9 mouse cellular contexts compared by ENCODE assay signal in genomic region chr10:80663485-80664196, GRCm38 (mm10). TPM values are rescaled to one million over a fixed set of nuclear protein-coding genes. Genes with fewer than 3 reads are reported as not detected.
DNase-seq lines count a peak whose midpoint lies in the region; ATAC-seq lines count a peak whose summit lies in the region.
"Had no signal": no experiment of that assay in that cellular context is flagged by ENCODE, and none has a peak within 500 bp of the region (broad histone marks: within the 10 kb centered on the region; RNA-seq: fewer than 3 reads in every experiment).

No protein-coding gene starts in this region.

- DNase-seq in heart, postnatal 10 days: no peak
- DNase-seq in thymus, postnatal 4 days: peak; percentile 55
- no peak for DNase-seq in thymus, adult 18-20 months
- DNase-seq in adrenal gland, postnatal 10 days: no peak
- no peak for DNase-seq in gastrocnemius, postnatal 25 days

- no peaks in the 10 kb centered on the region for H3K9me3 ChIP-seq in heart, embryonic 12.5 days (replicated peaks)
- H3K9me3 ChIP-seq in limb, embryonic 15.5 days: no peaks in the 10 kb centered on the region
- no peaks in the 10 kb centered on the region for H3K9me3 ChIP-seq in stomach, embryonic 16.5 days (replicated peaks; ENCODE audit: control insufficient read depth, low read length)

- H3K4me1 ChIP-seq in heart, embryonic 12.5 days (replicated peaks): peaks cover 47% of the 10 kb centered on the region
- H3K4me1 ChIP-seq in limb, embryonic 15.5 days: peaks cover 54% of the 10 kb centered on the region
- H3K4me1 ChIP-seq in stomach, embryonic 16.5 days (ENCODE audit: control insufficient read depth, insufficient read depth, low read length): peaks cover 38% of the 10 kb centered on the region

- no peaks in the 10 kb centered on the region for H3K27me3 ChIP-seq in heart, embryonic 12.5 days (replicated peaks)
- no peaks in the 10 kb centered on the region for H3K27me3 ChIP-seq in limb, embryonic 15.5 days
- H3K27me3 ChIP-seq in stomach, embryonic 16.5 days (ENCODE audit: control insufficient read depth, insufficient read depth, low read length): no peaks in the 10 kb centered on the region
- H3K27me3 ChIP-seq: Patski had no signal

- H3K4me3 ChIP-seq in heart, embryonic 12.5 days: no peak overlapping the region
- H3K4me3 ChIP-seq in limb, embryonic 15.5 days: no peak overlapping the region
- no peak overlapping the region for H3K4me3 ChIP-seq in stomach, embryonic 16.5 days (replicated peaks; ENCODE audit: low read length)

- peak overlapping the region; percentile 86; the same call in 1 of the 2 replicates for H3K27ac ChIP-seq in heart, embryonic 12.5 days (ENCODE audit: poor library complexity, severe bottlenecking)
- H3K27ac ChIP-seq in limb, embryonic 15.5 days: peak overlapping the region; percentile 90
- H3K27ac ChIP-seq in stomach, embryonic 16.5 days (ENCODE audit: low read length): peak overlapping the region; percentile 94

- no peak for ATAC-seq in heart, embryonic 12.5 days (ENCODE audit: insufficient number of reproducible peaks, low FRiP score)
- ATAC-seq in limb, embryonic 15.5 days (ENCODE audit: insufficient number of reproducible peaks, low FRiP score, low TSS enrichment, low read depth): no peak
- ATAC-seq in stomach, embryonic 16.5 days (ENCODE audit: insufficient read depth, low FRiP score): no peak

- H3K9ac ChIP-seq in heart, embryonic 12.5 days: no peak overlapping the region
- no peak overlapping the region for H3K9ac ChIP-seq in limb, embryonic 15.5 days
- H3K9ac ChIP-seq in stomach, embryonic 16.5 days (ENCODE audit: low read length): no peak overlapping the region

- peaks cover 32% of the 10 kb centered on the region for H3K36me3 ChIP-seq in heart, embryonic 12.5 days
- peaks cover 29% of the 10 kb centered on the region for H3K36me3 ChIP-seq in limb, embryonic 15.5 days
- peaks cover 13% of the 10 kb centered on the region for H3K36me3 ChIP-seq in stomach, embryonic 16.5 days (ENCODE audit: control insufficient read depth, insufficient read depth, low read length)

- no peak overlapping the region for H3K4me2 ChIP-seq in heart, embryonic 12.5 days
- no peak overlapping the region; the same call in 1 of the 2 replicates for H3K4me2 ChIP-seq in limb, embryonic 15.5 days
- no peak overlapping the region; the same call in 1 of the 2 replicates for H3K4me2 ChIP-seq in stomach, embryonic 16.5 days (ENCODE audit: low read depth, low read length)

- intact Hi-C loops in heart, postnatal 10 days (cut with DNase I): no loop called here

- WGBS in heart, embryonic 12.5 days: 21% methylated on average over 5 of the region's 5 CpGs
- WGBS in limb, embryonic 15.5 days: 18% methylated on average over 5 of the region's 5 CpGs
- WGBS in stomach, embryonic 16.5 days: 29% methylated on average over 5 of the region's 5 CpGs

RNA-seq across cellular contexts. Expression of gene Btbd2, which starts 6.8 kb away (rescaled TPM):
- 64.9 and 65.7 TPM in 2 replicates for polyA plus RNA-seq in heart, embryonic 12.5 days (2016; fragmentation: Nextera tagmentation; extraction: Ambion mirVana)
- total RNA-seq in heart, postnatal 10 days (2021): 10 to 100 TPM; 42.2 to 46.4 TPM
- polyA plus RNA-seq in limb, embryonic 15.5 days (2015; fragmentation: Nextera tagmentation; extraction: Ambion mirVana): 54.7 and 68.2 TPM in 2 replicates
- 11.5 and 12.7 TPM in 2 replicates for polyA plus RNA-seq in stomach, embryonic 16.5 days (2015; fragmentation: Nextera tagmentation; extraction: Ambion mirVana)
- total RNA-seq in adrenal gland, postnatal 10 days (2021): 10 to 100 TPM; 50.4 to 65.3 TPM
- total RNA-seq in gastrocnemius, postnatal 25 days (2021): 10 to 100 TPM; 30.5 to 31.4 TPM

RNA-seq across cellular contexts. Expression of gene Mknk2, which starts 14.3 kb away (rescaled TPM):
- 99.6 and 102 TPM in 2 replicates for polyA plus RNA-seq in heart, embryonic 12.5 days (2016; fragmentation: Nextera tagmentation; extraction: Ambion mirVana)
- total RNA-seq in heart, postnatal 10 days (2021): 100 to 1,000 TPM; 143 to 159 TPM
- 90.1 and 97.5 TPM in 2 replicates for polyA plus RNA-seq in limb, embryonic 15.5 days (2015; fragmentation: Nextera tagmentation; extraction: Ambion mirVana)
- 42.8 and 45.1 TPM in 2 replicates for polyA plus RNA-seq in stomach, embryonic 16.5 days (2015; fragmentation: Nextera tagmentation; extraction: Ambion mirVana)
- 100 to 1,000 TPM; 249 to 298 TPM for total RNA-seq in adrenal gland, postnatal 10 days (2021)
- 100 to 1,000 TPM; 243 to 270 TPM for total RNA-seq in gastrocnemius, postnatal 25 days (2021)

RNA-seq across cellular contexts. Expression of gene Mob3a, which starts 38.1 kb away (rescaled TPM):
- 34.8 and 38.1 TPM in 2 replicates for polyA plus RNA-seq in heart, embryonic 12.5 days (2016; fragmentation: Nextera tagmentation; extraction: Ambion mirVana)
- 10 to 100 TPM; 10.1 to 11.3 TPM for total RNA-seq in heart, postnatal 10 days (2021)
- polyA plus RNA-seq in limb, embryonic 15.5 days (2015; fragmentation: Nextera tagmentation; extraction: Ambion mirVana): 55.8 and 57.7 TPM in 2 replicates
- polyA plus RNA-seq in stomach, embryonic 16.5 days (2015; fragmentation: Nextera tagmentation; extraction: Ambion mirVana): 51.6 and 57.5 TPM in 2 replicates
- total RNA-seq in adrenal gland, postnatal 10 days (2021): 10 to 100 TPM; 17.7 to 20.1 TPM
- 1 to 10 TPM; 5.7 to 6.8 TPM for total RNA-seq in gastrocnemius, postnatal 25 days (2021)

RNA-seq across cellular contexts. Expression of gene Izumo4, which starts 38.3 kb away (rescaled TPM):
- 13.2 and 18.4 TPM in 2 replicates for polyA plus RNA-seq in heart, embryonic 12.5 days (2016; fragmentation: Nextera tagmentation; extraction: Ambion mirVana)
- 1 to 10 TPM; 2.9 to 4.1 TPM for total RNA-seq in heart, postnatal 10 days (2021)
- polyA plus RNA-seq in limb, embryonic 15.5 days (2015; fragmentation: Nextera tagmentation; extraction: Ambion mirVana): 25.9 and 31.0 TPM in 2 replicates
- 25.5 and 28.7 TPM in 2 replicates for polyA plus RNA-seq in stomach, embryonic 16.5 days (2015; fragmentation: Nextera tagmentation; extraction: Ambion mirVana)
- total RNA-seq in adrenal gland, postnatal 10 days (2021): 10 to 100 TPM in 1 of 2 experiments, 1 to 10 TPM in 1; 6.9 to 13.1 TPM
- 1 to 10 TPM; 2.4 to 3.8 TPM for total RNA-seq in gastrocnemius, postnatal 25 days (2021)

RNA-seq across cellular contexts. Expression of gene Csnk1g2, which starts 41.0 kb away (rescaled TPM):
- polyA plus RNA-seq in heart, embryonic 12.5 days (2016; fragmentation: Nextera tagmentation; extraction: Ambion mirVana): 131 and 136 TPM in 2 replicates
- total RNA-seq in heart, postnatal 10 days (2021): 100 to 1,000 TPM; 137 to 141 TPM
- 126 and 148 TPM in 2 replicates for polyA plus RNA-seq in limb, embryonic 15.5 days (2015; fragmentation: Nextera tagmentation; extraction: Ambion mirVana)
- polyA plus RNA-seq in stomach, embryonic 16.5 days (2015; fragmentation: Nextera tagmentation; extraction: Ambion mirVana): 18.1 TPM in 2 replicates
- total RNA-seq in adrenal gland, postnatal 10 days (2021): 100 to 1,000 TPM; 121 to 131 TPM
- total RNA-seq in gastrocnemius, postnatal 25 days (2021): 10 to 100 TPM; 85.8 to 99.9 TPM
